Mouse (Mus musculus) heart, adult 8-10 months (tissue): ENCODE results near the gene Traf1. TPM values are rescaled to one million over a fixed set of nuclear protein-coding genes. Genes with fewer than 3 reads are reported as not detected.
A peak's percentile ranks its signal among the peaks of the same experiment; 100 is the strongest.

Experiments
- DNase-seq: peaks from one replicate; pipeline ENCODE4 v3.0.0; 2022; ENCODE audit warnings: low spot score
- total RNA-seq, 4 experiments: library from RNA; stranded (reverse); gene quantifications; 2 replicates each; pipeline ENCODE4 v1.2.4; 2022

Traf1 gene
- total RNA-seq = 1 to 10 TPM; 1.1 to 2.6 (median 1.2) TPM

DNA sequence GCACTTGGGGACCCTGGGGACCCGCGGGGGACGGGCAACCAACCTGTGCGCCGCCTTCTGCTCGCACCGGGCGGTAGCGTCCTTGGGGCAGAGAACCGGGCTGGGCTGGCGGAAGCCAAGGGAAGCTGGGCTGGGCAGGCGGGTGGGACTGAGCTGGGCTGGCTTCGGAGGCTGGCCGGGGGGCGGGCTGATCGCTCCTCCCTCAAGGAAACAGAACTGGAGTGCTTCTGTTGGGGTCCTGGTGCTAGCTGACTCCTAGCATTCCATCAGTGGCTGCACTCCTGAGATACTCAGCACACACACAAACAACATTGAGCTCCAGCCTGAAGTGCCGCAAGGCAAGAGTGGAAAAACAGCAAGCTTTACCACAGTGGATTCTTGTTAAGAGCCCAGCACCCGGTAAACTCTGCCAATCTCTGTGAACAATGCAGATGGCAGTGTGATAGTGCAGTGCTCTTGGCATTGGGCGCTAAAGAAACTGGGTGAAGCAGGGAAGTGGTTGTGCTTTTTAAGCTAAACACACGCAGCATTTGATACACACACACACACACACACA lies at the start of gene Traf1:
Gene Traf1, minus strand, starts transcription at position 292 of the 556 bp plus-strand sequence.
- peak; percentile 48 for DNase-seq

DNA sequence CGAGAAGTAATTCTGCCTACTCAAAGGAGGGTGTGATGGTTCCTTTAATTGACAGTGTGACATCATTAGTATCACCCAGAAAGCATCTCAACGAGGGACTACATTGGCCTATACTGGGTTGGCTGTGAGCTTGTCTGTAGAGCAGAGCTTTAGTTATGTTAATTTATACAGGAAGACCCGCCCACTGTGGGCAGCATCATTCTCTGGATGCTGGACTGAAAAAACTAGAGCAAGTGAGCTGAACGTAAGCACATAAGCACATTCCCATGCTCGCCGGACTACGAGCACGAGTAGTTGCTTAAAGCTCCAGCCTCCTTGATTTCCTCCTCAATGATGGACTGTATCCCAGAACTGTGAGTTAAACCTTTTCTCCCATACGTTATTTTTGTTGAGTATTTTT lies 37.4 kb upstream of the Traf1 start:
- no peak for DNase-seq

DNA sequence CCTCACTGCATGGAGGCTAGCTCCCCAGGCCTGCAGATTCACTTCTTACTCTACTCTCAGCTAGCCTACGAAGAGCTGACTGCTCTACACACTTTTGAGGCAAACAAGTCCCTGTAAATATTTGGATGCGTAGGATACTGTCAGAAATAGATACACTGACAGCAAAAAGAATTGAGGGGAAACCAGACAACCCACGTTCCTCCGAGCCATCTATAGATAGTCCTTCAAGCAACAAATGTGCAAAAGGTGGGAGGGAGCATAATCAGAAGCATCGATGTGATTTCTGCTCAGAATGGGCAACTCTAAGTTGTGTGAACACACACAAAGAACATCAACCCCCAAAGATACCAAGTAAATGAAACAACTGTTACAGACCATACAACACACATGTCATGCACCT lies 34.9 kb upstream of the Traf1 start:
- no peak for DNase-seq

- DNase-seq = no peak
Measured at GRCm38 (mm10) chr2:34993696-34994356, 32.3 kb upstream of the Traf1 start.

DNA sequence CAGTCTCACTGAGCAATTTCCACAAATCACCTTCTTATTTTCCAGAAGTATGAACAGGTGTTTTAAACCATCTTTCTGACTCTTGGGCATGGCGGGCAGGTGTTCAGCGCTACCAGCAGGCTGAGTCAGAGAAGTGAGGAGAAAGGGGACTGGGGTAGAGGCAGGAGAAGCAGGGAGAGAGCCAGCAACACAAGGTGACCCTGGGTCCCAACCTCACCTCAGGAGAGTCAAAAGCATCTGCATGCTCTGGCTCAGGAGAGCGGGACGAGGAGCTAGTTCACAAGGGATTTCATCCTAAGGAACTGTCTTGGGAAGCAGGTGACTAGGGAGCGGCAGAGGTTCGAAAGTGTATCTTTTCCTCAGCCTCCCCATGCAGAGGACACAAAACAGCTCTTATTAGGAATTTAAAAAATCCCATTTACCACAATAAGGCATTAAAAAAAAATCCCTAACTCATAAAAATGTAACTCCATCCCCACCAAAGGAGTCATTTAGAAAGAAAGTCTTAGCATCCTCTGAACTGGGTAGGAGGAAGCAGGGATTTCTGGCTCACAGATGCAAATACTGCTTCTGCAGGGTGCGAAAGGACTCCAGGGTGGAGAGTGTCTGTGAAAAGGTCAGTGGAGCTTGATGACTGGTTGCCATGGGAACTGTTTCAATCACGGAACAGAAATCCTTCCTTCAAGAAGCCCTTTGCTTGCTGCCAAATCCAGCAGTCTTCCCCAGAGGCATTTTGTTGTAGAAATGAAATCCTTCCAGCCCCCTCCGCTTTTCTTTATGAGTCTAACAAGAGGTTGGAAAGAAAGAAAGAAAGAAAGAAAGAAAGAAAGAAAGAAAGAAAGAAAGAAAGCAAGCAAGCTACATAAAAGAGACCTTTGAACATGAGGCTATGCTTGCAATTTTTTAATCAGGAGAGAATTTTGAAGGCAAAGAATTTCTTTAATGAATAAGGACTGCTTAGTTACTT lies 31.4 kb upstream of the Traf1 start:
- DNase-seq = no peak

DNA sequence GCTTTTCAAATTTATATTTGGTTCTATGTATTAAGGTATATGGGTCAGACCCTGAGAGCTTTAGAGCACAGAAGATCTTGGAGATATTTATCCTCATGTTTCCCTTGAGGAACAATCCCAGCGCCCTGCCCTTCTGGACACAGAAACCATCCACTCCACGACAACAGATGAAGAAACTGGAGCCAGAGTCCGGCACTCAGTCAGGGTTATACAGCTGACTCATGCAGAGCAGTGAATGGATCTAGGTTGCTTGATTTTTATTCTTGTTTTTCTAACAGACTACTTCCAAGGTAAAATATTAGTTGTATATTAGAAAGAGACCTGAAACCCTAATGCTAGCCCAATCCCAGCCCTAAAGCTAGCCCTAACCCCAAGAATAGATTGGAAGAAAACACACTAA lies 30.4 kb upstream of the Traf1 start:
- DNase-seq = no peak

- no peak for DNase-seq
Measured at GRCm38 (mm10) chr2:34989749-34990148, 28.2 kb upstream of the Traf1 start.

GRCm38 (mm10) chr2:34987595-34987994 lies 26.0 kb upstream of the Traf1 start:
- no peak for DNase-seq

GRCm38 (mm10) chr2:34984885-34985284 lies 23.3 kb upstream of the Traf1 start:
- DNase-seq = no peak

DNA sequence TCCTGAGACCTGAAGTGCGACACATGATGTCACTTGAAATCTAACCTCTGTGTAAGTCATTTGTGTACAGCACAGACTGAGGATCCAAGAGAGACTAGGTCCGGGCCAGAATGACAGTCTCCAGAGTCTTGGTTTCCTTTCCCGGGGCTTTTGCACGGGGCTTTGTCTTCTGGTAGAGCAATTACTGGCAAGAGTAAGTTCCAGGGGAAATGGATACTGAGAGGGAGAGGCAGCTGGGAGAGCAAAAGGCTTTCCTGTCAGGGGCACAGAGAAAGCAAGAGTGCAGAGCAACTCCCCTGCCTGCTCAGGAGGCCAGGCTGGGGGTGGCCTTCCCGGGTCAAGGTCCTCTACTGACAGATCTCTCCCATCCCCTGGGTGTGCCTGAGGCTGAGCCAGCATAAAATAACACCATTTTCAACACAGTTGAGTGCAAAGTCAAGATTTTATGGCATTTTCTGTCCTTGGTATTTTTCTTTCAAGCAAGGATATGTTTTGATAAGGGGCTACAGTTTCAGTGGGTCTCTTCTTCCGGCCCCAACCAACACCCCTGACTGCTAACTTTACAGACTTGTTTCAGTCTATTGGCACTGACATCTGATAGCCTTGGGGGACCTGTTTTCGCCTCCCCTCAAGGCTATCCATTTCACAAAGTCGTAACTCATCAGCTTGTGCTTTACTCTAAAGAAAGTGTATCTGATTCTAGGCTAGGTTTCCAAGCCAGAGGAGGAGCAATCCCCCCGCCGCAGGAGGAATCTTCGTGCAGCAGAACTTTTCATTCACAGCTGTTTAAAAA lies 21.5 kb upstream of the Traf1 start:
- DNase-seq = peak; percentile 75

DNA sequence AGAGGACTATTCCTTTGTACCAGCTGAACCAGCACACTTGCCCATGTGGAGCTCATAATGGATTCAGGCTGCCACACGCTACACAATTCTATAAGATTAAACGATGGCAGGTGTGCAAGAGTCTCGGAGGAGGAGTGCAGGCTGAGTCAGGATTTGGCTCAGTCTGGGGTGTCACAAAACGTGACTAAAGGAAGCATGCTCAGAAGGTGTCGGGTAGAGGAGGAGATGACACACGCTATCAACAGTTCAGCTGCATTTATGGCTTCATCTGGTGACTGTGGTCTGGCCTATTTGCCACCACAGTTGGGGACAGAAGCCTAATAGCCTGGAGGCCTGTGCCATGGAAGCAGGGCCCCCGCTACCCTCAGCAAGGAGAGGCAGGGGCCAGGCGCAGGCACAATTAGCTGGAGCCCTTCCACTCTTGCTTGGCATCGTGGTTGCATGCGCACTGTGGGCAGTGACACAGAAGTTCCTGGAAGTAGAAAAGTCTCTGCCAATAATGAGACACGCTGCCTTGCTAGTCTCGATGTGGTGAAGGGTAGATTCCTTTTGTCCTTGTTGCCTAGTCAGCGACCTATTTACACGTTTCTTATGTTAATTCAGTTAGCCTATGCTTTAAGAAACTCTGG lies 20.6 kb upstream of the Traf1 start:
- no peak for DNase-seq

- no peak for DNase-seq
Measured at GRCm38 (mm10) chr2:34979459-34980011, 18.0 kb upstream of the Traf1 start.

- DNase-seq = no peak
Measured at GRCm38 (mm10) chr2:34978226-34978625, 16.7 kb upstream of the Traf1 start.

GRCm38 (mm10) chr2:34976945-34977658 lies 15.5 kb upstream of the Traf1 start:
- no peak for DNase-seq

GRCm38 (mm10) chr2:34976447-34976846 lies 14.9 kb upstream of the Traf1 start:
- no peak for DNase-seq

- no peak for DNase-seq
Measured at GRCm38 (mm10) chr2:34973087-34973486, 11.5 kb upstream of the Traf1 start.

DNA sequence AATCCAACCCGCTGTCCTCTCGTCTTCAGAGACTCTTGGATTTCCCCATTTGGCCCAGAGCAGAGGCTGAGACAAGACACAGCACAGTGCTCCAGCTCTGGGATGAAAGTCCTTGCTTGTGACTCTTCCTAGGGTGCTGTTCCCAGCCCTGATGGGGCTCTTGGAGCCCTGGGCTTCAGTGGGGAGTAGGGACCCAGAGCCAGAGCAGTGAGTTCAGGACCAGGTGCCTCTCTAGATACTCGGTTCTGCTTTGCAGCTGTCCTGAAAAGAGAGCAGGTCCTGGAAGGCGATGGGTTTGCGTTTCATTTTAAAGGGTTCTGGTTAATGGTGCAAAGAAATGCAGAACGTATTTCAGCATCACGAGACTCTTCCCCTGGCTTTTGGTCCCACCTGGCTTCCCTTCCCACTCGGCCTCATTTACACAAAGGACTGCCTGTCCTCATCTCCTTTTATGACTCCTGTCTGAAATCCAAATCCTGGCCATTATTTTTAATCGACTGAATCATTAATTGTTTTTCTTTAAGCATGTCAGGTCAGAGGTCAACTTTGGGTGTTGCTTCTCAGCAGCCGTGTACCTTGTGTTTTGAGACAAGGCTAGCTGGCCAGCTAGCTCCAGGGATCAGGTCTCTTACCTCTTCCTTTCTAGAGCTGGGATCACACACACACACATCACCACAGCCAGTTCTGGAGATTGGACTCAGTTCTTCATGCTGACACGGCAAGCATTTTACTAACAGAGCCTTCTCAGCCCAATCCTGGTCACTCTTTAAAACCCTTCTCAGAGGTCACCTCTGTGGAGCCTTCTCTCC lies 9.7 kb upstream of the Traf1 start:
- no peak for DNase-seq

GRCm38 (mm10) chr2:34970092-34970750 lies 8.6 kb upstream of the Traf1 start:
- peak; percentile 82 for DNase-seq

GRCm38 (mm10) chr2:34969166-34969565 lies 7.6 kb upstream of the Traf1 start:
- no peak for DNase-seq
